Mouse (Mus musculus): ENCODE measurements at regions not wholly inside any gene's neighbourhood (a gene's known extent, or its start where the extent isn't known, plus 50 kb on each side); places are given as distances from the start of the nearest gene placed in this dataset.

DNA sequence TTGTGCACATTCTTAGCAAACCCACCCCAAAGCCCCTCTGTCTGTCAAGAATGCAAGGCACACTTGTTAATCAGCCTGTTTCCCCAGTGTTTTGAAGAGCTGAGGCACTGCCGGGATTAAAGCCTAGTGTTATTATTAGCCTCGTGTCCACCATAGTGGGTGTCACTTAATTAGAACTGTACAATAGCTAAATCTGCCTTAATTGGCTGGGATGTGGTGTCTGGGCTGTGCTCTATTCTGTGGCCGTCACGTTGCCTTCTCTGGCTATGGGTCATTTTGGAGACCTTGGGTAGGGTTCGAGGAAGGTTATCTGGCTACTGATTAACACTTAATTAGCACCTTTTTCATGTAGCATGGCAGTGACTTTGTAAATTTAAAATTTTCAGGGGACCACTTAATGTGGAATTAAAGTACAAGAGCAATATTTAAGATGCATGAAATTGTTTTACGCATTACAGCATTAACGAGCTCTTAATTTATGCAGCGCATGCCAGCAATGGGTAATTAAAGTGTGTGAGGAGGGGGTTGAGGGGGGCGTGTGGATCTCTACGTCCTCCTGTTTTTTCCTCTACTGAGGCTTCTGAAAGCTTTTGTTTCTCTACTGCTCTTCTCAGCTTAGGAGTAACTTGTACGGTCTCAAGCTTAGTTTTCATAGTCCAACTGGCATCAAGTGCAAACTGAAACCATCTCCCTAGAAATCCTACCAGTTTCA, 124.5 kb upstream of the Atp6ap2 start:
- no peak for DNase-seq (ENCODE audit: low spot score in 2 of 2)

DNA sequence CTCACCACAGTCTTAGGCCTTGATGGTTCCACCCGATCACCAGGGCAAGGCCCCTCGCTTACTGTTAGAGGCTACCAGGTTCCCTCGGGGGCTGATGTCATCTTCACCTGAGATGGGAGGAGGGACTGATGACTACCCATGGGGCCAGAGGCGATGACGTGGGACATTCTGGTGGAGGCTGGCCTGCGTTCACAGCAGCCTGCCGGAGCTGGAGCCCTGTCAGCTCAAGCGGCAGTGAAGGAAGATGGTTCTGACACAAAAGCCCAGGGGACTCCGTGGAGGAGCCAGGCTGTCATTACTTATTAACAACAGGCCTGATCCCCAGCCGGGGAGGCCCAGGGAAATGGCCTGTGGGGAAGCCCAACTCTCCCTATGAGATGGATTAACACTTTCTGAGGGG, 121.3 kb upstream of the Atp6ap2 start:
- DNase-seq (ENCODE audit: low spot score in 2 of 2): no peak

DNA sequence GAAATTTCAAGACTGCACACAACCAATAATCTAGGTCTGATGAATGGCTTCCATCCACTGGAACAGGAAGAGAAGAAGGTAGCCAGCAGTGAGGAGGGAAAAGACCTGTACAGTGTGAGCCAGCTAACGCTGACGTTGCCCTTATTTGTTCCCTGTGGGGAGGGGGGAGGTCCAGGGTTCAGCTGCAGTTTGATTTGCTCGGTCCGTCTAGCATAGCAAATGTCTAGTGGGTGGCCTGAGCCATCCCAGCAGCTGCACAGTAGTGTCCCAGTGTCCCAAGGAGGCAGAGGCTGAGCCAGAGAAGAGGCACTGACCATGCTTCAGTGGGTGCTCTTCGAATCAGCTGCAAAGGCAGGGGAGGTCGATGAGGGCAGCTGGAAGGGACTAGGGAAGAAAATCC, 120.7 kb upstream of the Atp6ap2 start:
- DNase-seq (ENCODE audit: low spot score in 2 of 2): no peak

DNA sequence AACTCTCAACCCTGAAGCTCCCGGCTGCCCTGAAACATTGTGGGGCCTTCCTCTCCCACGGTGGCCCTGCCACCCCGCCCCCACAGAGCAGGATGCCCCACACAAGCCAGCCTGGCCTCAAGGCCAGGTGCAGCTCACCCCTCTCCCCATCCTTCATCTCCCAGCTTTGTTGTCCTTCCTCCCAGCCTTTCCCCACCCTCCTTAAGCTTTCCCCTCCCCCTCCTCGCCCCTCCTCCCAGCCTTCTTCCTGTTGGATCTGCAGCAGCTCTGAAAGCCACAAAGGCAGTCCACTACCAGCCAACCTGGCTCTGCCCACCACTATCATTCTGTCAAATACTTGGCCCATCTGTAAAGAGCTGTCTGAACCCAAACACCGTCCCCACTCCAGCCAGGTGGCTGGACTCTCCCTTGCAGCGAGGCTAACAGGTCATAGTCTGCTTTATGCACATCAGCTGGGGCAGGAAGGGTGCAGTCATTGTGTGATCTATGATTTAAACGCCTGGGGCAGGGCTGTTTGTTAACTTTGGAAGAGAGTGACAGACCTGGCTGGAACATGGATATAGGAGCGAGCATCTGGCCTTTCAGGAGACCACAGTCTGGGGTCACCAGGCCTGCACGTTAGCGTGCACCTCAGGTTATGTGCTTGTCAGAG, 119.9 kb upstream of the Atp6ap2 start:
- no peak for DNase-seq (ENCODE audit: low spot score in 2 of 2)

DNA sequence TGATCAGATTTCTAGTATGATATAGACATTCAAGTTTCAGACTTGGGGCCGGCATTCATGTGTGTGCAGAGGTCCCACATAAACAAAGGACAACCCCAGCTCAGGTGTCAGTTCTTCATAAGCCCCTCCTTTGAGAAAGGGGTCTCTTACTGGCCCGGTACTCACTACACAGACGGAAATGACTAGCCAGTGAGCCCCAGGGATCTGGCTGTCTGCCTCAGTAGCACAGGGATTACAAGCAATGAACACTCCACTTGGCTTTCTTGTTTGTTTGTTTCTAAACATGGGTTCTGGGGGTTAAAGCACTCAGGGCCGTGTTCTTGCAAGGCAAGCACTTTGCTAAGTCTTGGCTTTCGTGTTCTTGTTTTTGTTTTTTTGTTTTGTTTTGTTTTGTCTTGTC, 115.3 kb upstream of the Atp6ap2 start:
- no peak for DNase-seq (ENCODE audit: low spot score in 2 of 2)

DNA sequence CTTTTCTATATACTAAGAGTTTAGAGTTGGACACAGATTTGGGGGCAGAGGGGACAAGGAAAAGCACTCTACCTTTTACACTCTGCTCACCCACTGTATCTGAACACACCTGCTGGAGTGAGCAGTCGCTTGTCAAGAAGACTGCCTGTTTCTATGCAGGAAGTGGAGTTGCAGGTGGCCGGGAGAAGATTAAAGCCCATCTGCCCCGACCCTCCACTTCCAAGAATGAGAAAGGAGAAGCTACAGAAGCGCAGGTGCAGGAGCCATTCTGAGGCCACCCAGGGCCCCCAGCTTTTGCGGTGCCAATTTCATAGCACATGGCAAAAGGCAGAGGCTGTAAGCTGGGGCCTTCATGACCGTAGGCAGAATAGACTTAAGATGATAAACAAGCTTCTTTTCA, 108.4 kb upstream of the Atp6ap2 start:
- DNase-seq (ENCODE audit: low spot score in 2 of 2): no peak

DNA sequence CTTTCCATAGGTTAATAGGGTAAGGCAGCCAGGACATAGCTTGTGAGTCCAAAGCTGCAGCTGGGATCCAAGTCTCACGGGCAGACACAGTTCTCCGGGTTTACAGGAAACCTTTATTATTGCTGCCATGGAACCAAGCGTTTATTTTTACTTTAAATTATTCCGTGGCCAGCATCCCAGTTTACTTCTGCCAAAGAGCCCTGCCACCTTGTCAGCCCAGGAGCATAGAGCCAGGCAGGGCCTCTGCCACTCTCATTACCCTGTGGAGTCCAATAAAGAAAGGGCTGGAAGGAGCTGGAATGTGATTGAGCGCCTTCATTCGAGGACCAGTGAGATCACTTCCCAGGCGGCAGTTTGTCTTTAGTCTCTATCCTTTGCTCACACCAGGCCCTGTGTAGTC, 96.6 kb upstream of the Atp6ap2 start:
- DNase-seq (ENCODE audit: low spot score in 2 of 2): no peak

DNA sequence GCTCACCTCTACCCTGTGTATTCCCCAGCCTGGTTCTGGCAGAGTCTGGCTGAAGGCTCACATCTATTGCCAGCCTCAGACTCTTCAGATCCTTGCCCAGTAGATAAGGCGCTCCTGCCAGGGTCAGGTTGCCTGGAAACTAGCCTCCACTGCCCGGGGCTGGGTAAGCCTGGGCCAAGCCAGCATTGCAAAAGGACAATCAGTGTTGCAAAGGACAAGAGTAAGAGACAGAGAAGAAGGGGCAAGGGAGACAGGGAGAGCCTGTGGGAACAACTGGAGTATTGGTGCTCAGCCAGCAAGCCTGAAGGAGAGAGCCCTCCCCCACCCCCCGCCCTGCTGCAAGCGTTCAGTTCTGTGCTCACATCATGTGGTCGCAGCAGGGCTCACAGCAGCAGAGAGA, 94.4 kb upstream of the Atp6ap2 start:
- DNase-seq (ENCODE audit: low spot score in 2 of 2): no peak

DNA sequence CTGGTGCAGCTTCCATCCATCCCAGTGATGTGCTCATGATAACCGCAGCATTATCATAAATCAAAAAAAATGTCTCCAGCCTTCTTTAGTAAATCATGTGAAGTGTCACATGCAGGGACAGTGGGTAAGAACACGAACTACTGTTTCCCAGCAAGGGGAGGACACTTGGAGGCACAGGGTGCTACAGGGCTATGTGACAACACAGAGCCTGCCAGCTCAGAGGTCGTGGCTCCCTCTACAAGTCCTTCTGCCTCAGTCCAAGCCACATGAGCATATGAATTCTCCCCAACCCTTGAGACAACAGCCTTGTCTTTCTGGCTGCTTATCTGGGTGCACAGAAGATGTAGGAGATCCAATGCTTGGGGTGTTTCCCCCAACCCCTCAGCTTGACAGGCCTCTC, 93.7 kb upstream of the Atp6ap2 start:
- DNase-seq (ENCODE audit: low spot score in 2 of 2): no peak

DNA sequence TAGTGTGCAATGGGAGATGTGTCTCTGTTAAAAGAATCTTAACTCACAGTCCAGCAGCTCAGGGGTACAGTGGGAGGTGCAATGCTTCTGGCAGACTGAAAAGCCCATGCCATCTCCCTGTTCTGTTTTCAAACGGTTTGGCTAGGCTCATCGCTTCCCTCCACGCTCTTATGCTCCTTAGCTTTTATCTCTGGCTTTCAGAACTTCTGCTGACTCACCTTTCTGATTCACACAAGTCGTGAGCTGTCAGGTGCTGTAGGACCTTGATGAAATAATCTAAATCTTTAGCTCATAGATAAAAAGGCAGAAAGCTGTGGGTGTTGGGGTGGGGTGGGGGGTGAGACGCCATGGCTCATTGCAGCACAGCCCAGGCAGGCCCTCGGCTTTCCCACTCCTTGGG, 93.1 kb upstream of the Atp6ap2 start:
- no peak for DNase-seq (ENCODE audit: low spot score in 2 of 2)

DNA sequence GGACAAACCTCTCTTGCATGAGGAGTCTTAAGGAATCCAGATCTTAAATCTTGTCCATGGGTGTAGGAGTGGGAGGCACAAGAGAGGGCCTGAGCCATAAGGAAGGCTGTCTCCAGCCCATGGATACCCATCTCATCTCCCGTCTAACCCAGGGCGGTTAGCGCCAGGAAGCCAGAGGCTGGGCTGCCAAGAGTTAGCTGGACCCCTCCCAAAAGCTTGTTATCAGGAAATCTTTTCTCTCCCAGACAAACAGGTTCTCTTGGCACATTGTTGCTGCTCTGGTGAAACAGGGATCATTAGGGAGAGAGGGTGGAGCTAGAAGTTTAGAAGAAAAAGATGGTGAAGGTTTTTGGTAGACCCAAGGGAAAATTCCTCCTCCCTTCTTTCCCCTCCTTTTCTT, 87.0 kb upstream of the Atp6ap2 start:
- DNase-seq (ENCODE audit: low spot score in 2 of 2): no peak

DNA sequence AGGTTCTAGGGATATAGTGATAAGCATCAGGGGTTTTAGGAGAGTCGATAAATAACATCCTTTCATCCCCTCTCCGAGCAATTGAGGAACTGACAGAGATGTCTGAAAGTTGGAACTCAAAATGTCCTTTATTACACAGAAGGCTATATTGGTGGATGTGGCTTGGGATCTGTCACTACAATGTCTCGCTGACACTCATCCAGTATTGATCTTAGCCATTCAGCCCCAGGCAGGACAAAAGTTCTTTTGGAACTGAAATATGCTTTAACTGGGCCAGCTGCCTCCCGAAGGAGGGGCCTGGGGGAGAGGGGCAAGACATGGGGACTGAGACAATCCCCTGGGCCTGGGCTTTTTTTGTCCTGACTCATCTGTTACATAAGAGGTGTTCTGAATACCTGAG, 85.2 kb upstream of the Atp6ap2 start:
- DNase-seq (ENCODE audit: low spot score in 2 of 2): no peak

DNA sequence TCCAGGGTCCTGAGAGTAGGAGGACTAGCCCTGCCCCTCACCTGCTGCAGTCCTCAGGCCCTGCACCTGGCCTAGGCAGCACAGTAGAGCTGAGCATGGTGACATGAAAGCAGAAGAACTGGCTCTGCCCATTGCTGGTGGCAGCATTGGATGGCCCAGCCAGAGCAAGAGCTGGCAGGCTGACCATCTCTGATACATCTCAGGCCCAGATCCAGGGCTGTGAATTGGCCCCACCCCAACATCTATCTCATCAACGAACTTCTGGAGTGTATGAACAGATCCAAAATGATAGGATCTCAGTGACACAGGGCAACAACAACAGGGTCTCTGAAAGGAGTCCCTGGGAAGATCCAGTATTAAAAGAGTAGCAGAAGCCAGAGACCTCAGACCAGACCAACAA, 84.0 kb upstream of the Atp6ap2 start:
- DNase-seq (ENCODE audit: low spot score in 2 of 2): no peak

DNA sequence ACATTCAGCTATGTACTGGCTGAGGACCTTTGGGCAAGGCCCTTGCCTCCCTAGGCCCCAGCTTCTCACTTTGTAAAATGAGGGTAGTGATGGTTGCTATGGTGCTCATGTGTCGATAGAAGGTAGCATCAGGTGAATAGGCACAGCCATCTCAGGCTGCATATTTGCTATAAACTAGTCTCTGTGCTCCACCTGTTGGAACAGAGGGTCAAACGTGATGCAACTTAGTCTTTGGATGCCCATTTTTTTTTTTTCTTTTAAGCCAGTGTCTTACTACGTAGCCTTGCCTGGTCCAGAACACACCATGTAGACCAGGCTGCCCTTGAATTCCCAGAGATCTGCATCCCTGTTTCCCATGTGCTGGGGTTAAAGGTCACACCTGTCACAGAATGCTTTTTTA, 76.5 kb upstream of the Atp6ap2 start:
- DNase-seq (ENCODE audit: low spot score in 2 of 2): no peak

DNA sequence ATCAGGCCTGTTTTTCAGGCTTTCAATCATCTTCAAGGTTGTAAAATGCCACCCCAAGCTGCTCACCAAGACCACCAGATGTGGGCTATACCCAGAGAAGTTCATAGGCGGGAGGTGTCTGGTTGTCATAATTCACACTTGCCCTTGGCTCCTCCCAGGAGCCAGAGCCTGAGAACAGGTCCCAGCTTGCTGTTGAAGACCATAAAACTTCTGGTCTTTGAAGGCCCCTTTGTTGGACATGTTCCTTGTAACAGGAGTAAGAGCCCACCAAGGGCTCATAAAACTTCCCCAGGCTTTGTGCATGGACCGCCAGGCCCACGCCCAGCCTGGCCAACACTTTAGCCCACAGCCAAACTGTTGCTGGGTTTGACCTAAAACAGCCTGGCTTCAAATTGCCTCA, 62.6 kb upstream of the Atp6ap2 start:
- DNase-seq (ENCODE audit: low spot score in 2 of 2): no peak

DNA sequence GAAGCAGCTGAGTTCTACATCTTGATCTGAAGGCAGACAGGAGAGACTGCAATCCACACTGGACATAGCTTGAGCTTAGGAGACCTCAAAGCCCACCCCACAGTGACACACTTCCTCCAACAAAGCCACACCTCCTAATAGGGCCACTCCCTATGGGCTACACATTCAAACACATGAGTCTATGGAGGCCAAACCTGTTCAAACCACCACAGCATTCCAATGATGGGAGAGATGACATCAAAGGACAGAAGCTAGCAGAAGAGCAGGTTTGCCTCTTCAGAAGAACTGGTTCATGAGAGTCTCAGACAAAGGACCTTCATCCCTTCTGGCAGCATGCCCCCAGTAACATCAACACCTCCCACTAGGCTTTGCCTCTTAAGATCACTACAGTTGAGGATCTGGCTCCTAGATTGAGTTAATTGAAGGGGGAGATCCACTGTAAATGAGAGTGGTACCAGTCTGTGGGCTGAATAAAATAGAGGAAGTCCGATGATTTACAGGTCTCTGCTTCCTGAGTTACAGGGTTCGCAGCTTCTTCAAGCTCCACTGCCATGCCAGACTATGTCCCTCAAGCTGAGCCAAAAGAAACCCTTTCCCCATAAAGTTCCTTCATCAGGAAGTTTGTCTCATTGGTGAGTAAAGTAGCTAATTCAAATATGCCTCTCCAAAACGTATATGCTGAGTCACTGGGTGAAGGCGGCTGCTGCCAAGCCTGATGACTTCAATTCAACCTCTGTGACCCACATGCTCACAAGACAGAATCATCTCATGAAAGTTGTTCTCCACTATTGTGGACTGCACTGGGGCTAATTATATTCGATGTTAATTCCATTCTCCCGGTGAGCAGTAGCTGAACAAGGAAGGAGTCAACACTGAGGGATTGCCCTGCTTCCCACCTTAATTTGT, 56.9 kb upstream of the Atp6ap2 start:
- no peak for DNase-seq (ENCODE audit: low spot score in 2 of 2)

All from adrenal gland, adult 18-20 months (tissue).